Comparison of ENCODE assay signal across 7 mouse cellular contexts in genomic region chr9:69987579-69987978, GRCm38 (mm10). TPM values are rescaled to one million over a fixed set of nuclear protein-coding genes. Genes with fewer than 3 reads are reported as not detected.
A peak's percentile ranks its signal among the peaks of the same experiment; 100 is the strongest.
DNase-seq lines count a peak whose midpoint lies in the region.

No protein-coding gene starts in this region.

- peak; percentile 62 for DNase-seq in urinary bladder, postnatal 14 days (ENCODE audit: low spot score)
- no peak for DNase-seq in urinary bladder, postnatal 10 days (ENCODE audit: low spot score)
- DNase-seq in adrenal gland, adult 8-10 months: peak; percentile 42
- DNase-seq in forelimb bud, embryonic 11.5 days (ENCODE audit: low read depth, low spot score): peak; percentile 71
- peak; percentile 76 for DNase-seq in kidney, adult 9 months
- peak; percentile 43 to 52 for DNase-seq in lung, adult 18-20 months
- peak; percentile 61 for DNase-seq in right cerebral cortex, postnatal 25 days

RNA-seq across cellular contexts. Expression of gene Bnip2, which starts 1.7 kb away (rescaled TPM):
- total RNA-seq in adrenal gland, adult 8-10 months (2022): 100 to 1,000 TPM in 2 of 4 experiments, 10 to 100 TPM in 2; 88.4 to 127 (median 107) TPM

RNA-seq across cellular contexts. Expression of gene Gtf2a2, which starts 24.8 kb away (rescaled TPM):
- 10 to 100 TPM; 57.9 to 88.5 (median 71.7) TPM for total RNA-seq in adrenal gland, adult 8-10 months (2022)

RNA-seq across cellular contexts. Expression of gene Gcnt3, which starts 50.3 kb away (rescaled TPM):
- total RNA-seq in adrenal gland, adult 8-10 months (2022): not detected
